Mouse (Mus musculus): ENCODE measurements at regions not wholly inside any gene's neighbourhood (a gene's known extent, or its start where the extent isn't known, plus 50 kb on each side); places are given as distances from the start of the nearest gene placed in this dataset.

GRCm38 (mm10) chr13:81852309-81852978 is 69.6 kb downstream of the Cetn3 start:
- no peak for DNase-seq

- DNase-seq: peak; percentile 60
These were observed 73.2 kb downstream of the Cetn3 start for GRCm38 (mm10) chr13:81856072-81856471.

GRCm38 (mm10) chr13:81860683-81861082 is 77.8 kb downstream of the Cetn3 start:
- DNase-seq: no peak

GRCm38 (mm10) chr13:81861886-81862600 is 79.2 kb downstream of the Cetn3 start:
- DNase-seq: peak; percentile 32

GRCm38 (mm10) chr13:81871226-81871625 is 88.3 kb downstream of the Cetn3 start:
- DNase-seq: peak; percentile 18

- DNase-seq: no peak
These were observed 103.0 kb downstream of the Cetn3 start for GRCm38 (mm10) chr13:81885879-81886278.

GRCm38 (mm10) chr13:81930266-81930665 is 147.4 kb downstream of the Cetn3 start:
- DNase-seq: no peak

- DNase-seq: no peak
These were observed 148.3 kb downstream of the Cetn3 start for GRCm38 (mm10) chr13:81931199-81931598.

- no peak for DNase-seq
These were observed 154.2 kb downstream of the Cetn3 start for GRCm38 (mm10) chr13:81937061-81937460.

- peak; percentile 80 for DNase-seq
These were observed 161.2 kb downstream of the Cetn3 start for GRCm38 (mm10) chr13:81944047-81944446.

- no peak for DNase-seq
These were observed 161.6 kb downstream of the Cetn3 start for GRCm38 (mm10) chr13:81944469-81944868.

- no peak for DNase-seq
These were observed 162.9 kb downstream of the Cetn3 start for GRCm38 (mm10) chr13:81945741-81946140.

GRCm38 (mm10) chr13:81965431-81965830 is 182.6 kb downstream of the Cetn3 start:
- no peak for DNase-seq

GRCm38 (mm10) chr13:81975878-81976277 is 193.0 kb downstream of the Cetn3 start:
- no peak for DNase-seq

GRCm38 (mm10) chr13:81978003-81978402 is 195.1 kb downstream of the Cetn3 start:
- no peak for DNase-seq

- DNase-seq: no peak
These were observed 196.4 kb downstream of the Cetn3 start for GRCm38 (mm10) chr13:81979289-81979688.

GRCm38 (mm10) chr13:81980094-81980493 is 197.2 kb downstream of the Cetn3 start:
- DNase-seq: no peak

GRCm38 (mm10) chr13:81982491-81982890 is 199.6 kb downstream of the Cetn3 start:
- DNase-seq: no peak

GRCm38 (mm10) chr13:82000681-82001212 is 217.9 kb downstream of the Cetn3 start:
- no peak for DNase-seq

- no peak for DNase-seq
These were observed 223.3 kb downstream of the Cetn3 start for GRCm38 (mm10) chr13:82005929-82006726.

- no peak for DNase-seq
These were observed 224.3 kb downstream of the Cetn3 start for GRCm38 (mm10) chr13:82007222-82007621.

- no peak for DNase-seq
These were observed 256.7 kb downstream of the Cetn3 start for GRCm38 (mm10) chr13:82039623-82040022.

GRCm38 (mm10) chr13:82058131-82058731 is 275.4 kb downstream of the Cetn3 start:
- no peak for DNase-seq
